8 mouse cellular contexts compared by ENCODE assay signal in the genomic region with DNA sequence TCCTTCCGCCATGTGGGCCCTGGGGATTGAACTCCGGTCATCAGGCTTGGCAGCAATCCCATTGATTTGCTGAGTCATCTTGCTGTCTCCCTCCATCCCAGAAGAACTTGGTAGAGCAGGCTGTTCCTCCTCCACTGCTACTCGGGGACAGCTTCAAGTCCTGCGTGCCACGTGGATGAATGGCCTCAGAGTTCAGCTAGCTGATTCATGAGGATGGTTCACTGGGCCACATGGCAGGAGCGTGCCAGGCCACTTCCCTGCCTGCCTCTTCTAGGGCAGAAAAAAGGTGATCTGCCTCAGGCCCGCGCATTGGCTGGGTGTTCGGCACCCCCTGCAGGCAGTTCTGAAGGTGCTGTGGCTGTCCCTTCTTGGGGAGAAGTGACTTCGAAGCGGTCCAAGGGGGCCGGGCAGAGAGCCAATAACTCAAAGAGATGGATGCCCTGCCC.
DNase-seq lines count a peak whose midpoint lies in the region; ATAC-seq and TF ChIP-seq lines count a peak whose summit lies in the region.
"Had no signal": no experiment of that assay in that cellular context is flagged by ENCODE, and none has a peak within 500 bp of the region (broad histone marks: within the 10 kb centered on the region; RNA-seq: fewer than 3 reads in every experiment).

No protein-coding gene starts in this region.

- H3K36me3 ChIP-seq in liver, embryonic 14.5 days (replicated peaks; ENCODE audit: control insufficient read depth, insufficient read depth, low read depth) = no peaks in the 10 kb centered on the region
- H3K36me3 ChIP-seq in liver, embryonic 12.5 days = no peaks in the 10 kb centered on the region
- no peaks in the 10 kb centered on the region for H3K36me3 ChIP-seq in E14TG2a.4 (ENCODE audit: insufficient read depth, low read length)
- H3K36me3 ChIP-seq in lung, postnatal 0 days (ENCODE audit: insufficient read depth, low read length) = no peaks in the 10 kb centered on the region
- no peaks in the 10 kb centered on the region for H3K36me3 ChIP-seq in forebrain, embryonic 16.5 days (ENCODE audit: control insufficient read depth, insufficient read depth)

- CTCF ChIA-PET in Patski (lab: Charles Lee) = interaction anchor here (1.0 to 2.2 kb wide), 7 partner anchors 10 to 131 kb away, joined by 3 to 6 read pairs (median 3); no protein-coding TSS in a partner anchor

- H3K4me2 ChIP-seq in liver, embryonic 14.5 days (ENCODE audit: low read depth) = no peak overlapping the region
- H3K4me2 ChIP-seq in liver, embryonic 12.5 days = no peak overlapping the region
- H3K4me2 ChIP-seq in lung, postnatal 0 days (replicated peaks; ENCODE audit: low read depth, low read length) = no peak overlapping the region
- H3K4me2 ChIP-seq in forebrain, embryonic 16.5 days (ENCODE audit: low read length) = no peak overlapping the region

- no peaks in the 10 kb centered on the region for H3K9me3 ChIP-seq in liver, embryonic 14.5 days (ENCODE audit: control insufficient read depth, low read length)
- H3K9me3 ChIP-seq in liver, embryonic 12.5 days (replicated peaks) = no peaks in the 10 kb centered on the region
- H3K9me3 ChIP-seq in E14TG2a.4 (ENCODE audit: low read length) = no peaks in the 10 kb centered on the region
- H3K9me3 ChIP-seq in lung, postnatal 0 days (ENCODE audit: low read length) = no peaks in the 10 kb centered on the region
- H3K9me3 ChIP-seq in forebrain, embryonic 16.5 days (ENCODE audit: control insufficient read depth, low read length) = no peaks in the 10 kb centered on the region

- no peaks in the 10 kb centered on the region for H3K27me3 ChIP-seq in liver, embryonic 14.5 days (ENCODE audit: control insufficient read depth, insufficient read depth, low read length)
- peaks cover 41% of the 10 kb centered on the region for H3K27me3 ChIP-seq in liver, embryonic 12.5 days (replicated peaks)
- H3K27me3 ChIP-seq in E14TG2a.4 (ENCODE audit: insufficient read depth, low read length) = peaks cover 82% of the 10 kb centered on the region
- H3K27me3 ChIP-seq in Patski = no peaks in the 10 kb centered on the region
- no peaks in the 10 kb centered on the region for H3K27me3 ChIP-seq in lung, postnatal 0 days (replicated peaks; ENCODE audit: insufficient read depth, low read length)
- H3K27me3 ChIP-seq in forebrain, embryonic 16.5 days (replicated peaks; ENCODE audit: control insufficient read depth, insufficient read depth, low read length) = no peaks in the 10 kb centered on the region

- POLR2A ChIA-PET in Patski (lab: Charles Lee) = interaction anchor here (0.7 kb wide), 1 partner anchor 92 kb away, joined by 3 read pairs; no protein-coding TSS in a partner anchor

- ATAC-seq in liver, embryonic 14.5 days (ENCODE audit: insufficient read depth) = no peak
- ATAC-seq in liver, embryonic 12.5 days = no peak
- ATAC-seq in Patski = peak; percentile 66
- ATAC-seq in erythroid progenitor cell, adult 5-6 weeks (replicated peaks; ENCODE audit: low FRiP score, poor library complexity, severe bottlenecking) = peak; percentile 56
- peak; percentile 49 for ATAC-seq in lung, postnatal 0 days
- no peak for ATAC-seq in forebrain, embryonic 16.5 days

- no peak overlapping the region for H3K27ac ChIP-seq in liver, embryonic 14.5 days
- H3K27ac ChIP-seq in liver, embryonic 12.5 days = no peak overlapping the region
- H3K27ac ChIP-seq in lung, postnatal 0 days (ENCODE audit: low read length) = no peak overlapping the region
- no peak overlapping the region for H3K27ac ChIP-seq in forebrain, embryonic 16.5 days (ENCODE audit: low read length)

- no peak overlapping the region for H3K9ac ChIP-seq in liver, embryonic 14.5 days (replicated peaks)
- H3K9ac ChIP-seq in liver, embryonic 12.5 days = no peak overlapping the region
- H3K9ac ChIP-seq in lung, postnatal 0 days (replicated peaks; ENCODE audit: low read depth) = no peak overlapping the region
- no peak overlapping the region for H3K9ac ChIP-seq in forebrain, embryonic 16.5 days (replicated peaks; ENCODE audit: low read depth, low read length)

- H3K4me1 ChIP-seq in liver, embryonic 14.5 days (replicated peaks; ENCODE audit: control insufficient read depth in 2 of 2, insufficient read depth in 2 of 2, low read length in 1 of 2) = no peaks in the 10 kb centered on the region
- H3K4me1 ChIP-seq in liver, embryonic 12.5 days = no peaks in the 10 kb centered on the region
- H3K4me1 ChIP-seq in E14TG2a.4 (replicated peaks; ENCODE audit: low read depth, low read length) = peaks cover 58% of the 10 kb centered on the region
- H3K4me1 ChIP-seq in lung, postnatal 0 days (ENCODE audit: insufficient read depth, low read depth, low read length) = no peaks in the 10 kb centered on the region
- H3K4me1 ChIP-seq in forebrain, embryonic 16.5 days (replicated peaks; ENCODE audit: control insufficient read depth, insufficient read depth, low read length) = no peaks in the 10 kb centered on the region

- DNase-seq in liver, embryonic 14.5 days (ENCODE audit: low read depth in 3 of 3, low spot score in 3 of 3) = no peak
- DNase-seq in Patski (ENCODE audit: low read depth, low spot score) = peak; percentile 33
- DNase-seq in lung, postnatal 0 days (ENCODE audit: low spot score) = peak; percentile 18

- no peak for TF ChIP-seq EP300 in liver, embryonic 14.5 days (IDR thresholded peaks at IDR 0.05; ENCODE audit: low read depth)
- TF ChIP-seq EP300 in lung, postnatal 0 days (IDR thresholded peaks at IDR 0.05) = no peak

- TF ChIP-seq CTCF in liver, embryonic 14.5 days (IDR thresholded peaks at IDR 0.05; ENCODE audit: low read depth) = peak; percentile 57
- TF ChIP-seq CTCF in E14TG2a.4 (conservative IDR thresholded peaks at IDR 0.05; ENCODE audit: low read length) (peak; percentile 23), Patski (IDR thresholded peaks at IDR 0.05) (no peak)
- peak; percentile 58 for TF ChIP-seq CTCF in lung, postnatal 0 days (IDR thresholded peaks at IDR 0.05)

- in situ Hi-C loops in Patski (cut with MboI; ENCODE audit: low pct_unique_long_range_greater_than_20kb) = loop anchor here (5.0 kb wide), 1 partner anchor 133 kb away; no protein-coding TSS in a partner anchor

- no peak overlapping the region for H3K4me3 ChIP-seq in liver, embryonic 14.5 days (ENCODE audit: insufficient read depth in 1 of 2, low read depth in 2 of 2, low read length in 2 of 2)
- no peak overlapping the region for H3K4me3 ChIP-seq in liver, embryonic 12.5 days
- H3K4me3 ChIP-seq in E14TG2a.4 (replicated peaks; ENCODE audit: low read length) = no peak overlapping the region
- H3K4me3 ChIP-seq in lung, postnatal 0 days (ENCODE audit: low read depth, low read length) = no peak overlapping the region
- no peak overlapping the region for H3K4me3 ChIP-seq in forebrain, embryonic 16.5 days (replicated peaks; ENCODE audit: low read length)
- H3K4me3 ChIP-seq: erythroblast, embryonic 14.5 days had no signal

- 49% methylated on average over 12 of the region's 12 CpGs for WGBS in liver, embryonic 14.5 days (ENCODE audit: insufficient replicate concordance)
- WGBS in liver, embryonic 12.5 days (ENCODE audit: insufficient replicate concordance) = 58% methylated on average over 12 of the region's 12 CpGs
- WGBS in lung, postnatal 0 days = 31% methylated on average over 12 of the region's 12 CpGs
- WGBS in forebrain, embryonic 16.5 days = 56% methylated on average over 12 of the region's 12 CpGs

Comparison
In these comparisons a context has a peak if more than half of its experiments do, and no peak if none do; other contexts are left out.
1. ATAC-seq: peak in Patski (single experiment), erythroid progenitor cell, adult 5-6 weeks (single experiment) and lung, postnatal 0 days (single experiment); none in liver, embryonic 14.5 days (single experiment), liver, embryonic 12.5 days (single experiment) and forebrain, embryonic 16.5 days (single experiment).
2. DNase-seq: peak in Patski (single experiment) and lung, postnatal 0 days (single experiment); none in liver, embryonic 14.5 days (0 of 3).